Mouse (Mus musculus): ENCODE data around the gene Zgpat.
A peak's percentile ranks its signal among the peaks of the same experiment; 100 is the strongest.

GRCm38 (mm10) chr2:181410760-181411473, 46.2 kb downstream of the Zgpat start:
- TF ChIP-seq KAT2A (IDR thresholded peaks at IDR 0.05; ENCODE audit: insufficient replicate concordance, low read length) (no peak), CTCF (conservative IDR thresholded peaks at IDR 0.05 in 1 of 2, IDR thresholded peaks at IDR 0.05 in 1 of 2; ENCODE audit: low read depth in 2 of 2, low read length in 2 of 2) (peak; percentile 42 to 97; a peak in 2 of 4 replicates), E2F4 (IDR thresholded peaks at IDR 0.05; ENCODE audit: insufficient replicate concordance, low read depth, low read length) (no peak), ZNF384 (IDR thresholded peaks at IDR 0.05; ENCODE audit: low read depth, low read length) (no peak), MXI1 (IDR thresholded peaks at IDR 0.05; ENCODE audit: low read depth, low read length) (peak; percentile 39; the same call in 1 of the 2 replicates), SIN3A (IDR thresholded peaks at IDR 0.05; ENCODE audit: low read length) (peak; percentile 65), EP300 (IDR thresholded peaks at IDR 0.05; ENCODE audit: low read length) (peak; percentile 71), ZMIZ1 (IDR thresholded peaks at IDR 0.05; ENCODE audit: low read depth, low read length) (no peak), MAX (IDR thresholded peaks at IDR 0.05; ENCODE audit: low read length) (peak; percentile 51; the same call in 1 of the 2 replicates), UBTF (IDR thresholded peaks at IDR 0.05; ENCODE audit: low read depth, low read length) (no peak)

Measured in CH12.LX (cell line).